Mouse (Mus musculus) small intestine, adult 2 months (tissue): ENCODE data around the gene Tmem19.

Source experiments
- CTCF ChIP-seq: fragments of 200-500 bp; IDR thresholded peaks from 2 replicates; pipeline ENCODE4 v1.5.1; 2012; ENCODE audit warnings: low read depth, mild to moderate bottlenecking, control low read depth, inconsistent platforms, low read length, moderate library complexity, mixed read lengths; ENCODE audit not compliant: insufficient replicate concordance, insufficient read length; ENCODE audit errors: extremely low read depth
- POLR2A ChIP-seq: fragments of 200-500 bp; IDR thresholded peaks from 2 replicates; pipeline ENCODE4 v1.6.1; 2012; ENCODE audit warnings: low read depth, mild to moderate bottlenecking, control low read depth, inconsistent platforms, low read length, moderate library complexity

GRCm38 (mm10) chr10:115381506-115382084 lies 19.3 kb upstream of the Tmem19 start:
- TF ChIP-seq POLR2A (no peak), CTCF (no peak)
